Mouse (Mus musculus): ENCODE measurements at regions not wholly inside any gene's neighbourhood (a gene's known extent, or its start where the extent isn't known, plus 50 kb on each side); places are given as distances from the start of the nearest gene placed in this dataset.

- no peak for TF ChIP-seq POLR2A (IDR thresholded peaks at IDR 0.05; ENCODE audit: control insufficient read depth, extremely low read depth, insufficient read depth, low read length, poor library complexity)
- no peak for TF ChIP-seq CTCF (IDR thresholded peaks at IDR 0.05; ENCODE audit: borderline replicate concordance, control insufficient read depth, extremely low read depth, insufficient read depth, low read length, poor library complexity)
Observed at GRCm38 (mm10) chr16:18713017-18713416, 63.6 kb upstream of the Cldn5 start.
